Mouse (Mus musculus) layer of hippocampus, postnatal 25 days (tissue): Measurements from ENCODE around the gene Pou2f3. TPM values are rescaled to one million over a fixed set of nuclear protein-coding genes. Genes with fewer than 3 reads are reported as not detected.
"Not testable (repeated sequence)": the region's sequence is repeated elsewhere in the genome, so short reads cannot be mapped to it uniquely, and the experiment has no call there.

Experiments
- DNase-seq, 2 experiments: peaks; one replicate each; pipeline ENCODE4 v3.0.0; 2022; ENCODE audit warnings: mixed read lengths in 2 of 2, low spot score in 1 of 2; ENCODE audit errors: extremely low spot score in 1 of 2
- total RNA-seq, 2 experiments: library from RNA; stranded (reverse); gene quantifications; 2 replicates each; pipeline ENCODE4 v1.2.3; 2021

Gene Pou2f3
- total RNA-seq, 2 experiments from 2014 or later, result 0.12 to 0.28 TPM

- DNase-seq, result no peak
These were observed 30.6 kb downstream of the Pou2f3 start for GRCm38 (mm10) chr9:43179614-43180013.

- DNase-seq, result no peak
These were observed 32.0 kb downstream of the Pou2f3 start for GRCm38 (mm10) chr9:43178172-43178571.

GRCm38 (mm10) chr9:43167081-43167480 is 43.1 kb downstream of the Pou2f3 start:
- no peak for DNase-seq

GRCm38 (mm10) chr9:43166346-43166745 is 43.8 kb downstream of the Pou2f3 start:
- no peak for DNase-seq

GRCm38 (mm10) chr9:43155960-43156359 is 54.2 kb downstream of the Pou2f3 start:
- DNase-seq, result no peak

GRCm38 (mm10) chr9:43151779-43152178 is 58.4 kb downstream of the Pou2f3 start:
- DNase-seq, result no peak

- no peak for DNase-seq
These were observed 59.2 kb downstream of the Pou2f3 start for GRCm38 (mm10) chr9:43150957-43151356.

- peak in 1 of 2 experiments; percentile 49 for DNase-seq
These were observed 60.1 kb downstream of the Pou2f3 start for GRCm38 (mm10) chr9:43150075-43150474.

- no peak for DNase-seq
These were observed 60.7 kb downstream of the Pou2f3 start for GRCm38 (mm10) chr9:43149498-43149897.

GRCm38 (mm10) chr9:43145196-43145595 is 65.0 kb downstream of the Pou2f3 start:
- no peak for DNase-seq

GRCm38 (mm10) chr9:43144206-43144810 is 65.9 kb downstream of the Pou2f3 start:
- DNase-seq, result no peak

GRCm38 (mm10) chr9:43141839-43142238 is 68.3 kb downstream of the Pou2f3 start:
- peak; percentile 49 to 80 for DNase-seq

- no peak for DNase-seq
These were observed 76.6 kb downstream of the Pou2f3 start for GRCm38 (mm10) chr9:43133525-43133924.

GRCm38 (mm10) chr9:43132380-43132779 is 77.8 kb downstream of the Pou2f3 start:
- no peak for DNase-seq

GRCm38 (mm10) chr9:43131940-43132339 is 78.2 kb downstream of the Pou2f3 start:
- DNase-seq, result no peak

GRCm38 (mm10) chr9:43130684-43131083 is 79.5 kb downstream of the Pou2f3 start:
- no peak for DNase-seq

GRCm38 (mm10) chr9:43127101-43127787 is 82.9 kb downstream of the Pou2f3 start:
- no peak for DNase-seq

GRCm38 (mm10) chr9:43122379-43122778 is 87.8 kb downstream of the Pou2f3 start:
- no peak for DNase-seq

GRCm38 (mm10) chr9:43121948-43122347 is 88.2 kb downstream of the Pou2f3 start:
- not testable (repeated sequence) for DNase-seq

GRCm38 (mm10) chr9:43116997-43117336 is 93.2 kb downstream of the Pou2f3 start:
- DNase-seq, result no peak

GRCm38 (mm10) chr9:43116134-43116996 is 93.8 kb downstream of the Pou2f3 start, which contains the start of gene Tmem136:
Gene Tmem136, minus strand, starts transcription at chr9:43116570.
- DNase-seq, result peak; percentile 54 to 69
